Mouse (Mus musculus): ENCODE results near the gene Myom1.

The Myom1 gene

DNA sequence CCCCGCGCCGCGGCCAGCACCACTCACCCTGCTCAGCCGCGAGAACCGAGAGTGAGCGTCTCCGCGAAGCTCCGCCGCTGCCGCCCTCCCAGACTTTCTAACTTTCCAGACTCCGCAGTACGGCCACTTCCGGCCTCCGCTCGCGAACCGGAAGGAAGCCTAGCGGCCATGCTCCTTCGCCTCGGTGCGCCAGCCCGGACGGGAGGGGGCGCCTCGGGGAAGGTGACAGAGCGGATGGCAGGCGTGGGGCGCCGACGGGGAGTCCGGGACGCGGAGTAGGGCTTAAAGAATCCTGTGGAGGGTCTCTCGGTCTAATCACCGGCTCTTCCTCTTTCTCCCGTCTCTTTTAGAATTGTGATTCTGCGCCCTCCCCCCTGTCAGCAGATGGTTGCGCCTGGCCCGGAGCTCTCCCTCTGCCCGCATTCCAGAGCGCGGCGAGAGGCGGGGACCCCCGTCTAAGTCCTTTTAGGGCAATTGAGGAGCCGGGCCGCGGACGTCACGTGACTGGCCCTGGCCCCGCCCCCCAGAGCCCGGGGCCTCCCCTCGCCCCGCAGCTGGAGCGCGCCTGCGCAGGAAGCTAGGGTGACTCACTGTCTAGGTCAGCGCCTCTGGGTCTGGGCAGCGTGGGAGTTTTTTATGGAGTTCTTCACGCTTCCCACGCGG, at the start of gene Myom1:
Gene Myom1 (plus strand): TSS at position 553 of the 663 bp plus-strand sequence.
- peak; percentile 97 for DNase-seq (ENCODE audit: low read depth, low spot score)

DNA sequence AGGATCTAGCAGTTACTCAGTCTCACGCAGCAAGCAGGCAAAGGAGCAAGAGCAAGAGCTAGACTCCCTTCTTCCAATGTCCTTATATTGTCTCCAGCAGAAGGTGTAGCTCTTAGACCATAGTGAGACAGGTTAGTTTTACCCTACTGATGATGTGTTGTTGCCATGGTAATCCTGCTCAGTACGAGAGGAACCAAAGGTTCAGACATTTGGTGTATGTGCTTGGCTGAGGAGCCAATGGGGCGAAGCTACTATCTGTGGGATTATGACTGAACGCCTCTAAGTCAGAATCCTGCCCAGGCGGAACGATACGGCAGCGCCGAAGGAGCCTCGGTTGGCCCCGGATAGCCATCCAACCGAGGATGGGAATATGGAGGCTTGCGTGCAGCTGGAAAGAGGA, 38.9 kb upstream of the Myom1 start:
- DNase-seq (ENCODE audit: low read depth, low spot score), result peak; percentile 73

DNA sequence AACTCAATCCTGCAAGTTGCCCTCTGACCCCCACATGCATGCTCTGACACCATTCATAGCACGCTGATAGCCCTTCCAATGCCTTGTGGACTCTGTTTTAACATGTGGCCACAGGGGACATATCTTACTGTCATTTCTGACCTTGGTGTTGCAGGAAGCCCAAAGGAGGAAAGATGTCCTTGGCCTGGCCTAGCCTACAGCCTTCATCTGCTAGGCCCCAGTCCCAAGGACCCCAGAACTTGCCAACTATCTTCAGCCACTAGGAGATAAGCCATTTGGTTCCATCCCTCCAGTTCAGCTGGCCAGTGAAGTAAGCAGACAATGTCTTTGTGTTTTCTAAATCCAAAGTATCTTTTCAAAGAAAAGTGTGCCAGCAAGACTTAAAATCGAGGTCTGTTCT, 37.2 kb upstream of the Myom1 start:
- DNase-seq (ENCODE audit: low read depth, low spot score), result no peak

DNA sequence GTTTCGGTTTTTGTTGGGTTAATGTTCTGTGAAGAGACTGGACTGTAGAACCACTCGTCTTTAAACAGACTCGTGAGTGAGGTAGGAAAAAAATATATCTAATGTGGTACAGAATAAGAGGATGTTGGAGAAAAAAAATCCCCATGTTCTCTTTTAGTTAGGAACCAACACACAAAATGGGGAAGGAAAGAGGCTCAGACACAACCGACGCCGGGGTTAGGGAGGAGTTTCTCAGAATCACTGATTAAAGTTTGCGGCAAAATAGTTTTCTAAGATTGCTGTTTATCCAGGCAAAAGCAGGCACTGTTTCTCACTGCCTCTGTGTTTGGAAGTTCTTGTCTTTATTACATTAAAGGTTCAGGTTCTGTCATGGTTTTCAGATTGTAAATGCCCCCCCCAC, 36.3 kb upstream of the Myom1 start:
- DNase-seq (ENCODE audit: low read depth, low spot score), result no peak

DNA sequence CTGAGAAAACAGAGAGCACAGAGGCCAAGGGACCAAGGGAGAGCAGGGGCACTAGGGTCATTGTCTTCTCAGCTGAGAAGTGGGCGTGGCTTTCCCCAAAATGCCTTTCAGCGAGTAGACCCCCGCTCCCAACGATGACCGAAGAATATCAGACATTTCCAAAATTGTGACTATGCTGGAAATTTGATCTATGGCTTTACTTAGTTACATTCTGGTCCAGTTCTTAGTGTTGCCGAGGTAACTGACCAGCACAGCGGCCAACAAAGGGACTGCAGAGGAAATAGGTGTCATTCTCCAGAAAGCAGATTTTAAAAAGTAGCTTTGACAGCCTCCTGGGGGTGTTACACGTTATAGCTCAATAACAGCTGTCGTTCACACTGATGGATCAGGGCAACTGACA, 35.2 kb upstream of the Myom1 start:
- DNase-seq (ENCODE audit: low read depth, low spot score), result no peak

DNA sequence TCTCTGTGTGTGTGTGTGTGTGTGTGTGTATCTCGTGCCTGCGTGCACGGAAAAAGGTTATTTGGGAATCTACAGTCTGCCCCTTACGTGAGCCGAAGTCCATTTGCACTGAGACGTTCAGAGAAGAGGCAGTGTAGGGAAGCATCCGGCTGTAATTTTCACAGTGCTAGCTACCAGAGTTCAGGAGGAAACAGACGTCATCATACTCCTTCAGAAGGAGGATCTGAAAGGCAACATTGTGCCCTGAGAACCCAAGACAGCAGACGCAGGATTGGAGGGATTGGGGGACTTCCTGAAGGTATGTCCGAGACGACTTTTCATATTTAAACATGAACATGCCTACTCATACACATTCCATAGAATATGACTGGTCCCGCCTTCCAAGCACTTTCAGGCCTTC, 34.8 kb upstream of the Myom1 start:
- no peak for DNase-seq (ENCODE audit: low read depth, low spot score)

- peak; percentile 73 for DNase-seq (ENCODE audit: low read depth, low spot score)
These were observed 33.7 kb upstream of the Myom1 start for GRCm38 (mm10) chr17:70968606-70969191.

GRCm38 (mm10) chr17:70971206-70971605, 31.2 kb upstream of the Myom1 start:
- DNase-seq (ENCODE audit: low read depth, low spot score), result no peak

DNA sequence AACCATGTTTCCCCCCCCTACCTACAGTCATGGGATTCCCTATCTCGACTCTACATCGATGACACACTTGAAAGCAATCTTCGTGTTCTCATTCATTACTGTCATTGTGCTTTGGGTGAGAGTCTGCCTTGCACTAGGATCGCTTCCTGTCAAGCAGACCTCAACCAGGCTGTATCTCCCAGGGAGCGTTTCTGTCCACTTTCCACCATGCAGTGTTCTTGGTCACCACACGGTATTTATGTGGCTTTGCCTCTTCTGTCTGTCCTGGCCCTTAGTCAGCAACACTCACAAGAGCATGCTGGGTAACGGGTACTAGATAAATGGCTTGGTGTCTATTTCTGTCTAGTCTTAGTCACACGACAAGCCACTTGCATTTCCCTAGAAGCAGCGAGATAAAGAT, 29.0 kb upstream of the Myom1 start:
- peak; percentile 87 for DNase-seq (ENCODE audit: low read depth, low spot score)

DNA sequence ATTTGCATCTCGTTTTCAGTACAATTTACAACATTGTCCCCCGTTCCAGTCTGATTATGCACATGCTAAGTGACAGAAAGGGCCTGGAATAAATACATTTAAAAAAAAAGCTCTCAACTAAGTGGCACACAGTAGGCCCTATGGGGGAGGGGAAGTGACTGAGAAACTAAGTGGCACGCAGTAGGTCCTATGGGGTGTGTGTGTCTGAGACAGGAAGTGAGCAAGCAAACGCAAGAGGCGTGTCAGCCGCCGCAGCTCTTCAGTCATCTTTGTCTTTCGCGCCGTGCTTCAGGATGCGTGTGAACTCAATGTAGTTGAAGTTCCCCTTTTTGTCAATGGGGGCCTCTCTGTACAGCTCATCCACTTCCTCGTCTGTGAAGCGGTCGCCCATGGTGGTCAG, 28.4 kb upstream of the Myom1 start:
- DNase-seq (ENCODE audit: low read depth, low spot score), result peak; percentile 72

DNA sequence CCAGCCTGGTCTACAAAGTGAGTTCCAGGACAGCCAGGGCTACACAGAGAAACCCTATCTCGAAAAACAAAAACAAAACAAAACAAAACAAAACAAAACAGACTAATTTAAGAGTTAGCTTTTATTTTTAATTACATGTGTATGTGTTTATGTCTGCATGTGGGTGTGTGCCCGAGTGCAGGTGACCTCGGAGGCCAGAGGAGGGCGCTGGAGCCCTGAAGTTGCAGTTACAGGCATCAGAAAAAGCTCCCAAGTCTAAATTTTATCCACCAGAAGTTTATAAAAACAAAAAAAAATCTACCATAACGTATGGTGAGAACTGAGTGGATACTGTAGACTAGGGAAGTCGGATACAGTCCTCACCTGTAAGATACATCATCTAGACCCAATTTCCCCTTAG, 24.6 kb upstream of the Myom1 start:
- peak; percentile 25 for DNase-seq (ENCODE audit: low read depth, low spot score)

GRCm38 (mm10) chr17:70979345-70980223, 22.8 kb upstream of the Myom1 start:
- DNase-seq (ENCODE audit: low read depth, low spot score), result peak; percentile 58

DNA sequence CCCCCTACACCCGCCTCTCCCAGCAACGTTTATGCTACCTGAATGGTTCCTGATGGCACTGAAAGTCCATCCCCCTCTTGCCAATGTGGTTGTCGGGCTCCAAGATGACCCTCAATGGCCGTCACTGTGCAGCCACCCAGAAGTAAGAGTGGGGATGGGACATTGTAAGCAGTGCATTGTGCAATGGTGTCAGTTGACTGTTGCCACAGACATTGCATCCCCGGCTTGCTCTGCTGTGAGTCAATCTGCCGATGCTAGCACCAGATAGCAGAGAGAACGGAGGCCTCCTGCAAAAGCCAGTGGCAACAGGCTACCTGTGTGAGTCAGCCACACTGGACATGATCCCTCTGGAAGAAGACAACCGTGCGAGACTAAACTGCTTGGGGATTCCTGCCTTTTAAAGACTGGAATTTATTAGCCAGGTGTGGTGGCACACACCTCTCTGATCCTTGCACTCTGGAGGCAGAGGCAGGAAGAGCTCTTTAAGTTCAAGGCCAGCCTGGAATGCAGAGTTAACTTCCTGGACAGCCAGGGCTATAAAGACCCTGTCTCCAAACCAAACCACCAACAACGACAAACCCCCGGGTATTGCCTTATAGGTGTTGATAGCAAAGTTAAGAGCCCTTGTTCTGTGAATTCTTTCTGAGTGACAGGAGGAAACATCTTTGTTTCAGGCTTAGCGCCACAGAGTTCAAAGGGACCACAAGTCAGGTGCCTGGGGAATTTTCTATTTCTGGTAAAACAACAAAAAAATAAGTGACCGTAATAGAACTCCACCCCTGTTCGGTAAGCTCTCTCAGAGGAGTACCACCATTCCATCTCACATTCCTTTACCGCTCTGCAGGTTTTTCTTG, 16.7 kb upstream of the Myom1 start:
- peak; percentile 82 for DNase-seq (ENCODE audit: low read depth, low spot score)

- peak; percentile 65 for DNase-seq (ENCODE audit: low read depth, low spot score)
These were observed 16.1 kb upstream of the Myom1 start for GRCm38 (mm10) chr17:70986355-70986740.

- DNase-seq (ENCODE audit: low read depth, low spot score), result peak; percentile 84
These were observed 15.4 kb upstream of the Myom1 start for GRCm38 (mm10) chr17:70986831-70987660.

DNA sequence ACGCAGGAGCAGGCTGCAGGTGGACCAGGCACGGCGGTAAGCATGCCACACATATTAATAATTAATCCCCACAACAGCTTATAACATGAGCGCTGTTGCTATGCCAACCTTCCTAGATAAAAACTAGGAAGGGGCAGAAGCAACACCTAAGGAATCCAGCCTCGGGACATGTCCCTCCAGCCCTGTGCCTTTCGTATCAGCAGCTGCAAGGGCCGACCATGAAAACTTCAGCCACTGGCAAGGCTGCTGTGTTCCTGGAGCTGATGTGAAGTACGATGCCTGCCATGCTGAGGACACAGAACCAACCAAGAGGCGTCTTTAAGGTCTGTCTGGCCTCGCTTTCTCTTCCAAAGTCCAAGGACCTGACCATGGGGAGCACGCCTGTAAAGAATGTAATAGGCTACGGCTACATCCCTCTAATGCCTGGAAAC, 14.1 kb upstream of the Myom1 start:
- DNase-seq (ENCODE audit: low read depth, low spot score), result no peak

GRCm38 (mm10) chr17:70989430-70989829, 13.0 kb upstream of the Myom1 start:
- peak; percentile 34 for DNase-seq (ENCODE audit: low read depth, low spot score)

- peak; percentile 70 for DNase-seq (ENCODE audit: low read depth, low spot score)
These were observed 12.4 kb upstream of the Myom1 start for GRCm38 (mm10) chr17:70989991-70990390.

DNA sequence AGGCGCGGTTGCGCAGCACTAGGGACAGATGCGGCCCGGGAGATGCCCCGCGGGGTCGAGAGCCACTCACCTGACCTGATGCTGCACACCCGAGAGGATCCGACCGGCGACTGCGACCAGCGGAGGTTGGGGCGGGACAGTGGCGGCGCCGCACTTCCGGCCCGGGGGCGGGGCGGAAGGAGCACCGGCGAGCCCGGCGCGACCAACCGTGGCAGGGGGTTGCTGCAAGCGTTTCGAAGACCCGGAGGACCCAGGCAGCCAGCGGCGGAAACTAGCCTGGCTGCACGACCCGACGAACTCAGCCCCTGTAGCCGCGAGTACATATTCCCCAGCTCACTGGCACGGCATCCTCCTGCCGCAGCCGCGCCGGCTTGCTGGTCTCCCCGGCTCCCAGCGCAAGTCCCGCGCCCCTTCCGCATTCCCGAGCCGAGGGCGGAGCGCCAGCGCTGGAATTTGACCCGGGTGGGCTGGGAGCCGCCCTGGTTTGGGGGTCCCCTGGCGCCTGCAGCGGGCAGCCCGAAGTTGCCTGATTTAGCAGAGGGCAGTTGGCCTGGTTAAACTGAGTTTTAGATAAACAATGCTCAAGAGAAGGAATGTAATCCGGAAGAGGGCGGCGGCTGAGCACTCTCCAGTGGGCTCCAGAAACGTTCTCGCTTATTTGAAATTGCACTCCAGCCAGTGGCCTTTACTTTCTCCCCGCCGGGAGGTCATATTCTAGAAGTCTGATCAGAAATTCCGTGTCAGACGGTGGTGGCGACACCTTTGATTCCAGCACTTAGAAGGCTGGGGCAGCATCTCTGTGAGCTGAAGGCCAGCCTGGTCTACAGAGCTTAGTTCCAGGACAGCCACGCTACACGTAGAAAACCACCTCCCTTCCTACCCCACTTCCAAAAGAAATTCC, 11.8 kb upstream of the Myom1 start:
- DNase-seq (ENCODE audit: low read depth, low spot score), result peak; percentile 88
